Mouse (Mus musculus): ENCODE data around the gene Erv3.
"Not testable (repeated sequence)": the region's sequence is repeated elsewhere in the genome, so short reads cannot be mapped to it uniquely, and the experiment has no call there.

Gene Erv3

GRCm38 (mm10) chr2:131863472-131863871 lies 3.9 kb upstream of the Erv3 start:
- in situ Hi-C loops (cut with MboI), result no loop called here

GRCm38 (mm10) chr2:131862617-131863275 lies 3.2 kb upstream of the Erv3 start:
- in situ Hi-C loops (cut with MboI), result no loop called here

DNA sequence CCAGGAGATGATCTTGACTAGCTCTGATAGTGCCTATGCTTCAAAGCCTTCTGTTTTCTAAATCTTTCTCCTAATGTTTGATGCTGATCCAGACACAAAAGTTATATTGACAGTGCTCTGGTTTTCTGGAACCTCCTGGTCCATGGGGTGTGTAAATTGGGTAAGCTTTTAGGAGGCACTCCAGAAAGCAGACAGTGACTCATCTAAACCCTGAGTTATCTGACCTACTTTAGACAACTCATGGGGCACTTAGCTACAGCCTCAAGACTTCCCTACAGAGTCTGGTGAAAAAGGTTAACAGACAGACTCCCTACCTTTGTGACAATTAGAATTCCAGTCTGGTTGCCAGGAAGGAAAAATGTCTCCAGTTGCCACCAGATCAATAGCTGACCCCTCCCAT lies 1.7 kb downstream of the Erv3 start:
- in situ Hi-C loops (cut with MboI), result no loop called here

- in situ Hi-C loops (cut with MboI), result no loop called here
Measured at GRCm38 (mm10) chr2:131853719-131854118, 5.8 kb downstream of the Erv3 start.

GRCm38 (mm10) chr2:131851333-131852092 lies 8.0 kb downstream of the Erv3 start:
- in situ Hi-C loops (cut with MboI), result no loop called here

- in situ Hi-C loops (cut with MboI), result no loop called here
Measured at GRCm38 (mm10) chr2:131850047-131850446, 9.5 kb downstream of the Erv3 start.

DNA sequence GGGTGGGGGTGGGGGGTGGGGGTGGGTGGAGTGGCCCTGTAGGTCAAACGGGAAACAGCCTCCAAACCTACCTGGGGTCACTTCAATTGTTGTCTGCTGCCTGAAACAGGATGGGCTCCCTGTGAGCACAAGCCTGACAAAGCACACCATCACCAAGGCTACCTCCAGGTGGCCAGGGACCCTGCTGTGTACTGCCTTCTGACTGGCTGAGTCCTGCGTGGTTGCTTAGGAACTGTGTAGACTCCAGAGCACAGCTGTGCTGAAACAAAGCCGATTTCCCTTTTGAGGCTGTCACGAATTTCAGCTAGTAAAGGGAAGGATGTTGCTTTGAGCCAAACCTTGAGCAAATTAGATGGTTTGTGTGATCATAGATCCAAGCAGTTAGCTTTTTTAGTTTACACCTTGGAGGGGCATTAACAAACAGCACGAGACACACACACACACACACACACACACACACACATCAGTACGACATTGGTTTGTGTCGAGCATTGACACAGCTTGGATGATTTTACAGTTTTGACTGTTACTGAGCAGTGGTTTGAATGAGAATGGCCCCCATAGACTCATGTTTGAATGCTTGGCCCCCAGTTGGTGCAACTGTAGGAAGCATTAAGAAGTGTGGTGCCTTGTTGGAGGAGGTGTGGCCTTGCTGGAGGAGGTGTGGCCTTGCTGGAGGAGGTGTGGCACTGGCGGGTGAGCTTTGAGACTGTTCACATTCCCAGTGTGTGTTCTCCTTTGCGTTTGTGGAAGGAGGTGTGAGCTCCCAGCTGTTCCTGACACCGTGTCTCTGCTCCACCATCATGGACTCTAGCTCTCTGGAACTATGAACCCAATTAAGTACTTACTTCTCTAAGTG lies 11.8 kb downstream of the Erv3 start:
- in situ Hi-C loops (cut with MboI), result no loop called here

- in situ Hi-C loops (cut with MboI), result no loop called here
Measured at GRCm38 (mm10) chr2:131846811-131847210, 12.7 kb downstream of the Erv3 start.

DNA sequence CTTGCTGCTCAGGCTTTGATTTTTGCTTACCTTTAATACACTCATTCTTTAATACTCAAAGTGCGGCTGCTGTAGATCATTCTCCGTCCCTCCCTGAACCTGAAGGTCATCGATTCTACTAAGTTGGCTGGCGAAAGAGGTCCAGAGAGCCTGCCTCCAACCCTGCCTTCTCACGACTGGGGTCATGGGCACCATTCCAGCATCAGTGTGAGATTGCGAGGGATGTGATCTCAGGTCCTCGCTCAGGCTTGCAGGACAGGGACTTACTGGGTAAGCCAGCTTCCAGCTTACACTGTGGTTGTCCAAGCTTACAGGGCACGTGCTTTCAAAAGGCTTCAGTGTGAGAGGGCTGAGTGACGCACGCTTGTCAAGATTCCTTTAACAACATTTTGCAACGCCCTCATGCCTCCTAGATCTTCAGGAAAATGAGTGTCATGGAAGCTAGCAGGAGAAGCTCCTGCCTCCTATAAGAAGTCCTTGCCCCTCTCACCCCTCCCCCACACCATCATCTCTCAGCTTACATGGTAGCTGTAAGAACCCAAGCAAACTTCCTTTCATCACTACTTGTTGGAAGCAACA lies 13.3 kb downstream of the Erv3 start:
- in situ Hi-C loops (cut with MboI), result no loop called here

- in situ Hi-C loops (cut with MboI), result no loop called here
Measured at GRCm38 (mm10) chr2:131845671-131846070, 13.9 kb downstream of the Erv3 start.

GRCm38 (mm10) chr2:131842568-131842967 lies 17.0 kb downstream of the Erv3 start:
- in situ Hi-C loops (cut with MboI), result no loop called here

- in situ Hi-C loops (cut with MboI), result no loop called here
Measured at GRCm38 (mm10) chr2:131841321-131841693, 18.2 kb downstream of the Erv3 start.

GRCm38 (mm10) chr2:131840611-131841320 lies 18.8 kb downstream of the Erv3 start:
- in situ Hi-C loops (cut with MboI), result no loop called here

DNA sequence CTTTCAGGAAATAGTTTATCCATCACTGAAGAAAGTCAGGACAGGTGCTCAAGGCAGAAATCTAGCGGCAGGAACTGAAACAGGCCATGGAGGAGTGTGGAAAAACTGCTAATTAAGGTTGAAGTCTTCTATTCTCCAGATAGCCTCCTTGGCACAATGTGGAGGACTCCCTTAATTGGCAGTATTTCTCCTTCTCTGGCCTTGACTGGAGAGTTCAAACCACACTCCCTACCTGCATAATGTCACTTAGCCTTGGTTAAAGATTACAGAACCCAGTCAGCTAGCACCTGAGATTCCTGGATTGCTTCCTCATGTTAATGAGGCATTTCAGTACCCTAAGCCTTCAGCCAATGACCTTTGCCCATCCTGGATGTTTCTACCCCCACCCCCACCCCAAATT lies 25.3 kb downstream of the Erv3 start:
- in situ Hi-C loops (cut with MboI), result no loop called here

DNA sequence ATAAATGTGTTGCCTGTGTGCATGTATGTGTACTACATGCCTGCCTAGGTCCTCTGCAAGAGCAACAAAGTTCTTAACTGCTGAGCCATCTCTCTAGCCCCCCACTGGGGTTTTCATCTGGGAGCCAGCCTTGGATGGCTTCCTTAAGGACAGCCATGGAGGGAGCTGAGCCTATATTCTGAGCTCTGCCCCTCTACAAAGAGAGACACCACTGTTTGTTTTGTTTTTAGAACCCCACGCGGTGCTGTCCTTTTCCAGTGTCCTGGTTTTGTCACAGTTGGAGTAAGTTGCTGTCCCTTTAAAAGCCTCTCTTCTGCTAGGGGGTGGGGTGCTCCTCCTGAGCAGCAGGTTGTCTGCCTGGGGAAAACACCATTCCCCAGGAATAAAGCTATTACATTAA lies 27.7 kb downstream of the Erv3 start:
- in situ Hi-C loops (cut with MboI), result no loop called here

- in situ Hi-C loops (cut with MboI), result not testable (repeated sequence)
Measured at GRCm38 (mm10) chr2:131830945-131831344, 28.6 kb downstream of the Erv3 start.

DNA sequence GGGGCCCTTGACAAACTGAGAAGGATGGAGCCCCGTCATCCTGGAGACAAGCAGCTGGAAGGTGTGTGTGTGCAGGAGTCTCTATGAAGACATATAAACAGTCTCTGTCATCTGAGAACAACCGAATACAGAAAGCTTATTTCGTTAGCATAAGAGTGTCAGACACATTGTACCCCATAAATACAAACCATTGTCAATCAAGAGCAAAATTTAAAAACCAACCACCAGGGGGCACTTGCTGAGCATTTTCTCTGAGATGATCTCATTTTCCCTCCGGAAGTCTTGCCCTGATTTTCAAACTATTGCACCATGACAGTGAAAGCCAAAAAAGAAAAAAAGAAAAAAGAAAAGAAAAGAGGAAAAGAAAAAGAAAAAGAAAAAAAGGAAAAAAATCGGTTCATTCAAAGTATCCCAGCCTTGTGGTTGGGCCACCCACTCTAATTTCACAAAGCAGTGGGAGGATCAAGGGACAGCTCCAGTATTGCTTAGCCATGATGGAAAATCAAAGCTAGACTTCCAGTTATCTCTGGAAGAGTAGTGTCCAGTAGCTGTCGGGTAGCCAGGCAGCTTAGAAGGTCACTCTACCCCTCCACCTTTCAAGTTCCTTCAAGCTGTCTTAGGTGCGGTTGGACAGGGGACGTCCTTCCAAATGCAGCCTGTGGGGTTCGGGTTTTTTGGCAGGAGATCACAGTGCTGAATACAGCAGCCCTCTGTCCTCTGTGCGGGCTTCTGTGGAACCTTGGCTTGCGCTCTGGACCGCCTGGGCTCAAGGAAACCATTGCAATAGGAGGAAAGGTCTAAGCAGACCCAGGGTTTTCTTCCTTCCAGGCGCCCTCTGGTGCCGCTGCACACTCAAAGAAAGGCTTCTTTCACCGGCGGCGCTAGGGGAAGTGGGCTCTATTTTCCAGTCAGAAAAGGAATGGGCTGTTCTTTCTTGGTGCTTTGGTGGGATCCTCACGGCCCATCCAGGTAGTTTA lies 31.3 kb downstream of the Erv3 start:
- in situ Hi-C loops (cut with MboI), result loop anchor here (5.0 to 10.0 kb wide), 3 partner anchors 109 to 417 kb away; partner anchors contain the start of gene Tmem230

GRCm38 (mm10) chr2:131827026-131827687 lies 32.4 kb downstream of the Erv3 start:
- in situ Hi-C loops (cut with MboI), result loop anchor here (5.0 to 10.0 kb wide), 3 partner anchors 110 to 418 kb away; partner anchors contain the start of gene Tmem230

GRCm38 (mm10) chr2:131825498-131825897 lies 34.0 kb downstream of the Erv3 start:
- in situ Hi-C loops (cut with MboI), result loop anchor here (5.0 to 10.0 kb wide), 3 partner anchors 112 to 419 kb away; partner anchors contain the start of gene Tmem230

Data from mature B cell (primary cell).